Mouse (Mus musculus) MEL (cell line): ENCODE measurements around the gene Fzd4.

Source experiments
- CTCF ChIP-seq, 3 experiments: IDR thresholded peaks in 2 of 3; conservative IDR thresholded peaks in 1 of 3; 2 replicates each; pipeline ENCODE4 v1.5.1; 2011 to 2012; ENCODE audit warnings: low read length in 3 of 3, low read depth in 2 of 3, mild to moderate bottlenecking in 2 of 3, improper control_type of control experiment in 1 of 3, inconsistent platforms in 1 of 3, mixed read lengths in 1 of 3, moderate library complexity in 1 of 3; ENCODE audit not compliant: control insufficient read depth in 1 of 3, insufficient read depth in 1 of 3, poor library complexity in 1 of 3, severe bottlenecking in 1 of 3
- E2F4 ChIP-seq: IDR thresholded peaks from 2 replicates; pipeline ENCODE4 v1.6.1; 2011; ENCODE audit warnings: low read depth, low read length, improper control_type of control experiment, borderline replicate concordance
- EP300 ChIP-seq, 2 experiments: IDR thresholded peaks; 2 replicates each; pipeline ENCODE4 v1.6.1; 2011; ENCODE audit warnings: improper control_type of control experiment in 2 of 2, low read length in 2 of 2, low read depth in 1 of 2, mild to moderate bottlenecking in 1 of 2
- HCFC1 ChIP-seq: IDR thresholded peaks from 2 replicates; pipeline ENCODE4 v1.6.1; 2012; ENCODE audit warnings: low read depth, mild to moderate bottlenecking, inconsistent platforms, low read length, improper control_type of control experiment, moderate library complexity
- JUND ChIP-seq: IDR thresholded peaks from 2 replicates; pipeline ENCODE4 v1.6.1; 2011; ENCODE audit warnings: low read depth, mild to moderate bottlenecking, improper control_type of control experiment, low read length
- MXI1 ChIP-seq: IDR thresholded peaks from 2 replicates; pipeline ENCODE4 v1.6.1; 2011; ENCODE audit warnings: mild to moderate bottlenecking, low read depth, low read length, improper control_type of control experiment
- POLR2A ChIP-seq, 2 experiments: IDR thresholded peaks; 2 replicates each; pipeline ENCODE4 v1.6.1; 2011 to 2012; ENCODE audit warnings: low read length in 2 of 2, mild to moderate bottlenecking in 2 of 2, control low read depth in 1 of 2, improper control_type of control experiment in 1 of 2, low read depth in 1 of 2, moderate library complexity in 1 of 2; ENCODE audit not compliant: control insufficient read depth in 1 of 2, insufficient read depth in 1 of 2, poor library complexity in 1 of 2
- RAD21 ChIP-seq: IDR thresholded peaks from 2 replicates; pipeline ENCODE4 v1.6.1; 2011; ENCODE audit warnings: mild to moderate bottlenecking, low read depth, low read length, improper control_type of control experiment
- RCOR1 ChIP-seq: IDR thresholded peaks from 2 replicates; pipeline ENCODE4 v1.6.1; 2012; ENCODE audit warnings: low read depth, mild to moderate bottlenecking, inconsistent platforms, low read length, improper control_type of control experiment
- SMC3 ChIP-seq: IDR thresholded peaks from 2 replicates; pipeline ENCODE4 v1.6.1; 2011; ENCODE audit warnings: low read depth, low read length, improper control_type of control experiment
- USF2 ChIP-seq, 2 experiments: IDR thresholded peaks; 2 replicates each; pipeline ENCODE4 v1.6.1; 2011 to 2012; ENCODE audit warnings: improper control_type of control experiment in 2 of 2, low read length in 2 of 2, borderline replicate concordance in 1 of 2, inconsistent platforms in 1 of 2, low read depth in 1 of 2, mild to moderate bottlenecking in 1 of 2; ENCODE audit not compliant: insufficient read depth in 1 of 2
- ZNF384 ChIP-seq: IDR thresholded peaks from 2 replicates; pipeline ENCODE4 v1.6.1; 2012; ENCODE audit warnings: low read depth, mild to moderate bottlenecking, inconsistent platforms, low read length, improper control_type of control experiment

- TF ChIP-seq SMC3 (no peak), POLR2A (IDR thresholded peaks at IDR 0.05; ENCODE audit: control insufficient read depth in 1 of 2, insufficient read depth in 1 of 2, low read depth in 1 of 2, low read length in 2 of 2, poor library complexity in 1 of 2) (no peak), HCFC1 (no peak), RCOR1 (no peak), CTCF (IDR thresholded peaks at IDR 0.05 in 2 of 3, conservative IDR thresholded peaks at IDR 0.05 in 1 of 3; ENCODE audit: control insufficient read depth in 1 of 3, insufficient read depth in 1 of 3, low read depth in 2 of 3, low read length in 3 of 3, poor library complexity in 1 of 3, severe bottlenecking in 1 of 3) (no peak), USF2 (IDR thresholded peaks at IDR 0.05; ENCODE audit: borderline replicate concordance in 1 of 2, insufficient read depth in 1 of 2, low read depth in 1 of 2, low read length in 2 of 2) (no peak), EP300 (IDR thresholded peaks at IDR 0.05; ENCODE audit: low read depth in 1 of 2, low read length in 2 of 2) (no peak), MXI1 (no peak), JUND (no peak), ZNF384 (no peak), RAD21 (no peak), E2F4 (no peak)
Measured at GRCm38 (mm10) chr7:89392388-89392787, 11.8 kb upstream of the Fzd4 start.
